Mouse (Mus musculus) granulocyte monocyte progenitor cell, adult 5-6 weeks (primary cell): ENCODE measurements around the gene Yeats2. TPM values are rescaled to one million over a fixed set of nuclear protein-coding genes. Genes with fewer than 3 reads are reported as not detected.

Experiments used
- ATAC-seq: replicated peaks from 2 replicates; pipeline ENCODE4 v1.8.0; 2016; ENCODE audit warnings: mild to moderate bottlenecking, moderate TSS enrichment, inconsistent platforms; ENCODE audit not compliant: poor library complexity, severe bottlenecking
- total RNA-seq, 2 experiments: library from RNA; stranded (forward) in 1 of 2; stranded (reverse) in 1 of 2; fragments of 200-712, 200-1000 nt in 1 of 2; fragments of >200 nt in 1 of 2; fragmentation: Nextera tagmentation in 1 of 2; gene quantifications; 2 replicates each; pipeline ENCODE4 v1.2.3; 2014 to 2017

Gene Yeats2
- total RNA-seq, 2 experiments from 2014 or later, result 30.5 to 65.0 TPM

DNA sequence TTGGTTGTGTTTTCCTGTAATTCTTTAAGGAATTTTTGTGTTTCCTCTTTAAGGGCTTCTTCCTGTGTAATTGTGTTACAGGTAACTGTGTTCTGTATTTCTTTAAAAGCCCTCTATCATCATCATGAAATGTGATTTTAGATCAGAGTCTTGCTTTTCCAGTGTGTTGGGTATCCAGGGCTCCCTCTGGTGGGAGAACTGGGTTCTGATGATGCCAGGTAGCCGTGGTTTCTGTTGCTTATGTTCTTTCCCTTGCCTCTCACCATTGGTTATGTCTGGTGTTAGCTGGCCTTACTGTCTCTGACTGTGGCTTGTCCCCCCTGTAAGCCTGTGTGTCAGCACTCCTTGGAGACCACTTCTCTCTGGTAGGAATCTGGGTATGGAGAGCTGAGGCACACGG lies 44.5 kb downstream of the Yeats2 start:
- ATAC-seq, result no peak

DNA sequence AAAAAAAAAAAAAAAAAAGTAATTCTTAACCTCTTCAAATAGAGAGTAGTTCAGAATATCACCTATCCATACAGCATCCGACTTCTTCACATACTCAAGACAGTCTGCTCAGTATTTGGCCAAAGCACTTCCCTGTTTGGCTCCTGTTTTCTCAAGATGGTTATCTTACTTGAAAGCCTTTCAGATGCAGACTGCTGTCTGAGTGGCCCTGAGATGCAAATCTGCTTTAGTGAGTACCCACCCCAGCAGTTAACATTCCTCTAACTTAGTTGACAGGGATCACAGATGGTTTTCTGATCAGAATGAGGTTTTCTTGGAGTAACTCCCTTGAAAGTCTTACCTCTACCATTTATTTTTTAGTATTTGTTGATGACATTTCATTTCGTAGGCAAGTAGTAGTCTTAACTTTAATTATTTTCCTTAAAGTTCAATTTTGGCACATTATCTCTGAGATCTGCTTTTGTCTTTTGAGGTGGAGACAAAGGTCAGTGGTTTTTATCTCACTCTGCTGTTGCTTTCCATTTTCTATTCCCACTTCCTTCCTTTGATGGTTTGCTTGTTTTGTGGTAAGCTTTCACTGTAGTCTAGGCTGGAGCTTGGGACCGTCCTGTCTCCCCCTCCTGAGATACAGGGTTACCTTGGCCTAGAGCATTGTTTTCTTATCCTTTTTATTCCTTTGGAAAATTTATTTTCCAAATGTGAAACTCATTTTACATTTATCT lies 50.5 kb downstream of the Yeats2 start:
- ATAC-seq, result no peak

DNA sequence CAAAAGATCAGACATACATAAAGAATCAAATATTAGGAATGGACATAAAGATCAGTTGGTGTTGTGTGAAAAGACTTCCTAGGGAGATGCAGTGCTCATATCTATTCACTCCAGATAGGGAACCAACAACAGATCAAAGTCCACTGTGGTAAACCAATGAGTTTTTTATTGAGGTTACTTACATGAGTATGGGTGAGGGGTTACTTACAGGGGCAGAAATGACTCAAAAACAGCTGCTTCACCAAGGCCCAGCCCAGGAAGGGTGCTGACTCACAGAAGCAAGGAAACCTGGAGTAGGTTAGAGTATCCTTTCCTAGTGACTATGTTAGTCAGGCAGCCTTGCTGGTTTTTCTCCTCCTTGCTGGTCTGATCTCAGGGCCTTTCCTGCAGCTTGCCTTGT lies 51.2 kb downstream of the Yeats2 start:
- ATAC-seq, result peak; percentile 22; the same call in 1 of the 2 replicates

DNA sequence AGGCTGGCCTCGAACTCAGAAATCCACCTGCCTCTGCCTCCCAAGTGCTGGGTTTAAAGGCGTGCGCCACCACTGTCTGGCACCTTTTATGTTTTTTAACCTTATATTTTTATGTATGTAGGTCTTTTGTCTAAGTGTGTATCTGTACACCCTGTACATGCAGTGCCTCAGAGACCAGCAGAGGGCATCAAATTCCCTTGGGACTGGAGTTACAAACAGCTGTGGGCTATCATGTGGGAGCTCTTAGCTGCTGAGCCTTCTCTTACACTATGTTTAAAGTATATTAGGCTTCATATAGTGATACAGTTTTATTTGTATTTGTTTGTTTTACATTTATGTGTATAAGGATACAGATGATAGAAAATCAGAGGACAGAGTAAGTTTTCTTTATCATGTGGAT lies 54.7 kb downstream of the Yeats2 start:
- ATAC-seq, result no peak

DNA sequence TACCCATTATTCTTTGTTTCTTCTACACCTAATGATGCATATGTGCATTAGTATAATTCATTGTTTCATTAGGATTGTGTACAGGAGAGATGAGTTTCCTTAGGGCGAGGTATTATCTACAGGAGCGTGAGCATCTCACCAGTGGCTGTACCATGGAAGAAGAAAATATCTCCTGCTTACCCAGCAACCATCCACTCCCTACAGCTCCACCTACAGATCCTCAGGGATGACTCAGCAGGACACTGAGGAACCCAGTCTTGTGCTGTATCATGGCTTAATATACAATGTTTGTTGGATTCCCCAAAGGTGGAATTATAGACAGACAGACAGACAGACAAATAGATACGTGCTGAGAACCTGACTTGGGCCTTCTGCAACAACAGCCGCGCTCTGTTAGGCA lies 56.1 kb downstream of the Yeats2 start:
- ATAC-seq, result no peak

DNA sequence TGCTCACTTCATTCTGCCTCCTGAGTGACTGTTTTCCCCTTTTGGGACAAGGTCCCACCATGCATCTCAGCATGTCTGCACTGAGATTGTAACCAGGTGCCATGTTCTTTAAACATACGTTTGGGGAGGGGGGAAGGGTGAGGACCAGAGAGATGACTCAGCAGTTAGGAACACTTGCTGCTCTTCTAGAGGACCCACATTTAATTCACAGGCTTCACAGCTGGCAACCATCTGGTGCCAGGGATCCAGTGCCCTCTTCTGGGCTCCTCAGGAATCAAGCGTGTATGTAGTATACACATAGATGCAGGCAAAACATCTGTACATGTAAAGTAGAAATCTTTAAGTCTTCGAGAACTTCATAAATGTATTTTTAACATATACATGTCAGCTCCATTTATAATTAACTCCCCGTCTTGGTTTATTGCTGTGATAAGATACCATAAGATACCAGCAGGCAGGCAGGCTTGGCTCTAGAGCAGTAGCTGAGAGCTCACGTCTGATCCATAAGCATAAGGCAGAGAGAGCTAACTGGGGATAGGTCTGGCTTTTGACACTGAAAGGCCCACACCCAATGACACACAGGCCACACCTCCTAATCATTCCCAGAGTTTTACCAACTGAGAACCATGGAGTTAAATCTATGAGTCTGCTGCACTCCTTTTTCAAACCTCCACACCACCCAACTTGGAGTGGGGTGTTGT lies 58.8 kb downstream of the Yeats2 start:
- ATAC-seq, result no peak

- ATAC-seq, result peak; percentile 69
These were observed 72.8 kb downstream of the Yeats2 start for GRCm38 (mm10) chr16:20213591-20214226.

DNA sequence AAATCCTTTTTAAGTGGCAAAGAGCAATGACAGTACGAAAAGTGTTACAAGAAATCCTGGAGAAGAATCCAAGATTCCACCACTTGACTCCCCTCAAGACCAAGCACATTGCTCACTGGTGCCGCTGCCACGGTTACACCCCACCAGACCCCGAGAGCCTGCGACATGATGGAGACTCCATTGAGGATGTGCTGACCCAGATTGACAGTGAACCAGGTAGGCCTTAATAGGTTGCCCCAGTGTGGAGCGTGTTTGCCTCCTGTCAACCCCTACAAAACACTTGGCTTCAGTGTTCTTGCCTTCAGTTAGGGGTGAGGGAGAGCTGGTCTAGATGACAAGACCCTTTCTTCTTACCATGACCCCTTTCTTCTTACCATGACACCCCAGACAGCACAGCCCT lies 81.9 kb downstream of the Yeats2 start:
- ATAC-seq, result no peak

- ATAC-seq, result no peak
These were observed 85.8 kb downstream of the Yeats2 start for GRCm38 (mm10) chr16:20226676-20227075.

- ATAC-seq, result peak; percentile 67
These were observed 86.6 kb downstream of the Yeats2 start for GRCm38 (mm10) chr16:20227504-20227903.

- ATAC-seq, result no peak
These were observed 87.3 kb downstream of the Yeats2 start for GRCm38 (mm10) chr16:20228167-20228566.

DNA sequence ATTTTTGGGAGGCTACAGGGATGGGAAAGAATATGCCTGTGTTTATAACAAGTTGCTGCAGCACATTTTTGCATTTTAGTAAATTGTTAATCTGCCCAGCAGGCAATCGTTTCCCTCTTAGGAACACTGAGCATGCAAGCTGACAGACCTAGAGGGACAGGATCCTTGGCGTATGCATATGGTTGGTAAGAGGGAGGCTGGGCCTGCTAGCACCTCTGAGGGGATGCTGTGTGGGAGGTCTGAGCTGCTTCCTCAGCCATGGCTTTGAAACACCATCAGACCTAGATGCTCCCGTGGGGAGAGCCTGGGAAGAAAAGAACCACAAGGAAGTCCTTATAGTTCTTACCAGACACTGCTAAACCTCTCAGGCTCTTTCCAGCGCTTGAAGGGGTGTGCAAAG lies 93.5 kb downstream of the Yeats2 start:
- ATAC-seq, result no peak

DNA sequence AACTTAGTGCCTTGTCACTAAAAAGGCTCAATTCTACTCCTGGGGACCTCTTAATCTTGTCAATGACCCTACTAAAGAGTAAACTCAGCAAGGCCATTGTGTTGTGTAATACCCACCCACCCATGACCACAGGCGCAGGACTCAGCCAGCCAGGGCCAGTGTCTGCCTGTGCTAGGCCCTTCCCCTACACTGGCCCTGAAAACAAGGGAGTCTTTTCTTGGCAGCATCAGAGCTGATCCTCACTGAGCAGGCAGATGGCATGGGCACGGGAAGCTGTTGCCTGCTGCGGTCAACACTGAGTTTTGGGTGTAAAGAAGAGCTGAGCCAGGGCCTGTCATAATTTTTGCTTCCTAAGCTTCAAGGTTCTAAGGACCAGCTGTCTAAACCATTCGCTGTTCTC lies 96.6 kb downstream of the Yeats2 start:
- ATAC-seq, result no peak

- no peak for ATAC-seq
These were observed 97.8 kb downstream of the Yeats2 start for GRCm38 (mm10) chr16:20238646-20239045.

GRCm38 (mm10) chr16:20240468-20241414 lies 99.9 kb downstream of the Yeats2 start, which contains the start of gene Map6d1:
TSS of gene Map6d1 (minus strand) at chr16:20241358.
- ATAC-seq, result peak; percentile 65

GRCm38 (mm10) chr16:20247103-20247502 lies 106.2 kb downstream of the Yeats2 start:
- ATAC-seq, result no peak

DNA sequence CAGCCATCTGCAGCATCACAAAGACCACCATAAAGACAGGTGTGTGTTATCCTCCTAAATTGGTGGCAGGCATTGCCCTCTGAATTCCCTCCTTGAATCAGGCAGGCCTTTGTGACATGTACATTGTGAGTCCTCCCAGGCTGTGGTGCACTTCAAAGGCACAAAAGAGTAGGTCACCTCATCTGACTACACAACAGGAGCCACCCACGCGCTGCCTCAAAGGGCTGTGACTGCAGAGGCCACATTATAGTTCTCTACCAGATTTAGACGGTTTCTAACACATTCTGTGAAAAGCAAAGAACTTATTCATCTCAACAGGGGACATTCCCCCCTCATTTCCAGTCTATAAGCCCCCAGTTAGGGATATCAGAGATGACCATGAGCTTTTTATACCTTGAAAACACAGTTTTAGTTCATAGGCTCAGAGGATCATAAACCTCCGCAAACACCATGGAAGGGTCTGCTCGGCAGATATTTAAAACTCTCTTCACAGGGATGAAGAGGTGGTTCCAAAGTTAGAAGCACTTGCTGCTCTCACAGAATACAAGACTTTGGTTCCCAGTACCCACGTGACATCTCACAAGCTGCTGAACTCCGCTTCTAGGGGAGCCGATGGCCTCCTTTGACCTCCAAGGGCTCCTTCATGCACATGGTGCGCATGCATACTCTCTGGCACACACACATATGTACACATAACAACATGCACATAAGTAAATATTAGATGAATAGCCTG lies 107.7 kb downstream of the Yeats2 start:
- no peak for ATAC-seq

- no peak for ATAC-seq
These were observed 117.1 kb downstream of the Yeats2 start for GRCm38 (mm10) chr16:20257926-20258325.

GRCm38 (mm10) chr16:20265089-20265488 lies 124.2 kb downstream of the Yeats2 start:
- ATAC-seq, result peak; percentile 27; the same call in 1 of the 2 replicates

GRCm38 (mm10) chr16:20271339-20271738 lies 130.5 kb downstream of the Yeats2 start:
- peak; percentile 95 for ATAC-seq
